Mouse (Mus musculus) cerebellum, postnatal 10 days (tissue): ENCODE data around the gene Uba52.

ENCODE experiments used
- DNase-seq, 2 experiments: peaks; one replicate each; pipeline ENCODE4 v3.0.0; 2021; ENCODE audit warnings: mixed read lengths in 2 of 2

Gene Uba52

GRCm38 (mm10) chr8:70510228-70510915 lies at the start of gene Uba52:
Uba52 (minus strand) TSS chr8:70510801.
- DNase-seq = peak; percentile 99

GRCm38 (mm10) chr8:70560096-70560495 lies 49.5 kb upstream of the Uba52 start:
- peak; percentile 75 to 79 for DNase-seq

- no peak for DNase-seq
Measured at GRCm38 (mm10) chr8:70558983-70559382, 48.4 kb upstream of the Uba52 start.

GRCm38 (mm10) chr8:70558334-70558733 lies 47.7 kb upstream of the Uba52 start:
- DNase-seq = no peak

GRCm38 (mm10) chr8:70555079-70555747 lies 44.6 kb upstream of the Uba52 start:
- DNase-seq = no peak

- peak; percentile 77 to 81 for DNase-seq
Measured at GRCm38 (mm10) chr8:70553740-70554139, 43.1 kb upstream of the Uba52 start.

- DNase-seq = no peak
Measured at GRCm38 (mm10) chr8:70552836-70553235, 42.2 kb upstream of the Uba52 start.

- no peak for DNase-seq
Measured at GRCm38 (mm10) chr8:70551558-70552161, 41.1 kb upstream of the Uba52 start.

GRCm38 (mm10) chr8:70549412-70550184 lies 39.0 kb upstream of the Uba52 start:
- DNase-seq = no peak

- no peak for DNase-seq
Measured at GRCm38 (mm10) chr8:70547762-70548161, 37.2 kb upstream of the Uba52 start.

- no peak for DNase-seq
Measured at GRCm38 (mm10) chr8:70546412-70546811, 35.8 kb upstream of the Uba52 start.

GRCm38 (mm10) chr8:70544200-70544687 lies 33.6 kb upstream of the Uba52 start:
- DNase-seq = no peak

- no peak for DNase-seq
Measured at GRCm38 (mm10) chr8:70541081-70541480, 30.5 kb upstream of the Uba52 start.

- no peak for DNase-seq
Measured at GRCm38 (mm10) chr8:70540507-70541071, 30.0 kb upstream of the Uba52 start.

GRCm38 (mm10) chr8:70540013-70540506 lies 29.5 kb upstream of the Uba52 start:
- peak; percentile 37 to 43 for DNase-seq

- DNase-seq = peak; percentile 100
Measured at GRCm38 (mm10) chr8:70539077-70539813, 28.6 kb upstream of the Uba52 start, which contains the start of gene Ell. Ell (plus strand) TSS chr8:70539457.

- DNase-seq = peak; percentile 100
Measured at GRCm38 (mm10) chr8:70538633-70539076, 28.1 kb upstream of the Uba52 start.

GRCm38 (mm10) chr8:70538024-70538579 lies 27.5 kb upstream of the Uba52 start:
- peak; percentile 59 to 61 for DNase-seq

GRCm38 (mm10) chr8:70535701-70536100 lies 25.1 kb upstream of the Uba52 start:
- DNase-seq = no peak

GRCm38 (mm10) chr8:70535221-70535620 lies 24.6 kb upstream of the Uba52 start:
- DNase-seq = no peak

- DNase-seq = peak in 1 of 2 experiments; percentile 18
Measured at GRCm38 (mm10) chr8:70534281-70534680, 23.7 kb upstream of the Uba52 start.
